Mouse (Mus musculus) testis, adult 10 weeks (tissue): ENCODE measurements around the gene Tarsl2. TPM values are rescaled to one million over a fixed set of nuclear protein-coding genes. Genes with fewer than 3 reads are reported as not detected.

Source experiments
- polyA plus RNA-seq: library from polyadenylated mRNA; stranded (reverse); fragments of 350-450 nt; fragmentation: Illumina TruSeq; extraction: RNeasy Lipid Tissue Mini Kit (QIAGEN cat#74804); gene quantifications from one replicate; pipeline ENCODE4 v1.2.3, GENCODE M21; 2014; ENCODE audit warnings: low read depth, low replicate concordance

Tarsl2 gene
- 22.9 TPM for polyA plus RNA-seq

DNA sequence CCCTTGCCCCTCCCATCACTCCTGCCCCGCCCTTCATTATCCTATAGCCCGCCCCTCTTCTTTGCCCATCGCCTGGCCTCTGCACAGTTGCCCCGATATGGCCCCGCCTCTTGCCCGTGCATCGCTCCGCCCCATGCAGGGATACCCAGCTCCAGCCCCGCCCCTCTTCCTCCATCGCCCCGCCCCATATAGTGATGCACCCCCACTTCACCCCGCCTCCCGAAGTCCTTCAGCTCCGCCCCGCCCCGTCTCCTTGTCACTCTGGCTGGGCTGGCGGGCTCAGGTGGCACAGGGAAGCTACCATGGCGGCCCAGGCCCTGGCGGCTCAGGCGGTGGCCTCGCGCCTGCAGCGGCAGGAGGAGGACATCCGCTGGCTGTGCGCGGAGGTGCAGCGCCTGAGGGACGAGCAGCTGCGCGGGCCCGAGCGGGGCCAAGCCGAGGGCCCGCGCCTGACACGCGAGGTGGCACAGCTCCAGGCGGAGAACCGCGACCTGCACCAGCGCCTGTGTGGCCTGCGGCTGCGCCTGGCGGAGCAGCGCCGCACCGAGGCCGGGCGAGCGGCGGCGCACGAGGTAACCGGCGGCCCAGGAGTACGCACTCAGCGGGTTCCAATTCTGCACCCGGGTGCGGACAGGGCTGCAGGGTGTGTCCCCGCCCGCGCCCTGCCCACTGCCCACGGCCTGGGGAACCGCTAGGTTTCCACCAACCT, at the start of gene Tarsl2:
Gene Tarsl2 (plus strand): TSS at position 256 of the 709 bp plus-strand sequence.

DNA sequence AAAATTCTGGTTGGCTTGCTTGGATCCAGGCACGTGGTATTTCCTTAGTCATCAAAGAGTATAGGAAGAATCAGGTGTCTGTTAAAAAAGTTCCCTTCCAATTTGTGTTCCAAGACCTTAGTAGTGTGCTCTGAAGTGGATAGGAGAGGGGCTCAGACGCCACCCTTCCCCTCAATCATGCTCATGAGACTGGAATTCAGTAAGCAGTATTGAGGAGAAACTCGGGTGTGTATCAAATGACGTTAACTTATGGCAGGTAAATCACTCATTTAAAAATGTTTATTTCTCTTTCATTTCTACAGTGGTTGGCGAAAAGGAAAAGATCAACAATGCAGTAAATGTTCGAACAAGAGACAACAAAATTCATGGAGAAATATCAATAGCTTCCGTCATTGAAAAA, 46.2 kb downstream of the Tarsl2 start, which contains the start of gene Tm2d3:
Gene Tm2d3 (plus strand): TSS at position 301 of the 400 bp plus-strand sequence.

Other genes starting within 250 kb of the Tarsl2 start
- gene Tjp1, start 117.1 kb upstream of the Tarsl2 start, polyA plus RNA-seq, result 72.3 TPM
- gene Tm2d3, start 46.3 kb downstream of the Tarsl2 start, polyA plus RNA-seq, result 6.4 TPM
- 1.8 TPM for gene Pcsk6, start 216.8 kb downstream of the Tarsl2 start, polyA plus RNA-seq